Mouse (Mus musculus) midbrain, embryonic 14.5 days (tissue): ENCODE measurements around the gene Ppil4. TPM values are rescaled to one million over a fixed set of nuclear protein-coding genes. Genes with fewer than 3 reads are reported as not detected.

Source experiments
- ATAC-seq: fragments of 200-750 bp; cut with Nextera tagmentation; 2 replicates; pipeline ENCODE4 v1.8.0; 2017; ENCODE audit warnings: moderate number of reproducible peaks, moderate library complexity; ENCODE audit not compliant: low FRiP score, low TSS enrichment
- DNase-seq: peaks from one replicate; pipeline ENCODE4 v3.0.0-alpha.2; 2015
- H3K27ac ChIP-seq: fragments of 300-500 bp; sonication (generic); replicated peaks from 2 replicates; pipeline ENCODE4 v1.5.1; 2014; ENCODE audit warnings: mild to moderate bottlenecking, low read depth, low read length, moderate library complexity
- H3K27me3 ChIP-seq: fragments of 300-500 bp; sonication (generic); 2 replicates; pipeline ENCODE4 v1.6.1; 2014; ENCODE audit warnings: low read length, control low read depth, mixed read lengths; ENCODE audit not compliant: control insufficient read depth, insufficient read depth
- H3K36me3 ChIP-seq: fragments of 300-500 bp; sonication (generic); 2 replicates; pipeline ENCODE4 v1.6.1; 2014; ENCODE audit warnings: low read length, control low read depth; ENCODE audit not compliant: control insufficient read depth, insufficient read depth
- H3K4me1 ChIP-seq: fragments of 300-500 bp; sonication (generic); 2 replicates; pipeline ENCODE4 v1.6.1; 2014; ENCODE audit warnings: mild to moderate bottlenecking, antibody characterized with exemption, low read length, control low read depth; ENCODE audit not compliant: control insufficient read depth, insufficient read depth
- H3K4me2 ChIP-seq: fragments of 300-500 bp; sonication (generic); 2 replicates; pipeline ENCODE4 v1.6.1; 2014; ENCODE audit warnings: mild to moderate bottlenecking, low read length, moderate library complexity
- H3K4me3 ChIP-seq: fragments of 300-500 bp; sonication (generic); replicated peaks from 2 replicates; pipeline ENCODE4 v1.5.1; 2014; ENCODE audit warnings: low read depth, low read length
- H3K9ac ChIP-seq: fragments of 300-500 bp; sonication (generic); replicated peaks from 2 replicates; pipeline ENCODE4 v1.6.1; 2014; ENCODE audit warnings: mild to moderate bottlenecking, low read length, moderate library complexity
- H3K9me3 ChIP-seq: fragments of 300-500 bp; sonication (generic); 2 replicates; pipeline ENCODE4 v1.6.1; 2016; ENCODE audit warnings: low read length, control low read depth, mixed read lengths; ENCODE audit not compliant: control insufficient read depth
- WGBS: fragments of 180-500 bp; shearing (Covaris S2); extraction: QIAGEN DNeasy Blood & Tissue Kit; methylation state at CpG from one replicate; pipeline ENCODE4 v1.1.7; 2014; 5-methylcytosine and 5-hydroxymethylcytosine counted together
- polyA plus RNA-seq: library from polyadenylated mRNA; unstranded; fragments of >200 nt; fragmentation: Nextera tagmentation; extraction: Ambion mirVana; gene quantifications from 2 replicates; pipeline ENCODE4 v1.2.1, GENCODE M21; 2014

Gene Ppil4
- polyA plus RNA-seq, 1 experiment from 2014 or later, result 51.9 TPM

- no peaks in the 10 kb centered on the region for H3K9me3 ChIP-seq
- ATAC-seq, result no peak
- no peak overlapping the region for H3K4me3 ChIP-seq
- no peak overlapping the region for H3K4me2 ChIP-seq
- no peak overlapping the region for H3K9ac ChIP-seq
- no peaks in the 10 kb centered on the region for H3K27me3 ChIP-seq
- H3K4me1 ChIP-seq, result no peaks in the 10 kb centered on the region
- DNase-seq, result no peak
- WGBS, result 91% methylated on average over 4 of the region's 4 CpGs
- H3K27ac ChIP-seq, result no peak overlapping the region
- peaks cover 63% of the 10 kb centered on the region for H3K36me3 ChIP-seq
These were observed 26.0 kb downstream of the Ppil4 start for GRCm38 (mm10) chr10:7818676-7819075.

GRCm38 (mm10) chr10:7819156-7819555 lies 26.5 kb downstream of the Ppil4 start:
- no peak overlapping the region for H3K4me2 ChIP-seq
- H3K27ac ChIP-seq, result no peak overlapping the region
- H3K9ac ChIP-seq, result no peak overlapping the region
- H3K9me3 ChIP-seq, result no peaks in the 10 kb centered on the region
- no peak for DNase-seq
- no peaks in the 10 kb centered on the region for H3K4me1 ChIP-seq
- WGBS, result 93% methylated on average over 4 of the region's 4 CpGs
- H3K36me3 ChIP-seq, result peaks cover 66% of the 10 kb centered on the region
- no peak overlapping the region for H3K4me3 ChIP-seq
- ATAC-seq, result no peak
- no peaks in the 10 kb centered on the region for H3K27me3 ChIP-seq

GRCm38 (mm10) chr10:7819603-7820002 lies 26.9 kb downstream of the Ppil4 start:
- WGBS, result 97% methylated on average over 4 of the region's 4 CpGs
- no peaks in the 10 kb centered on the region for H3K9me3 ChIP-seq
- no peaks in the 10 kb centered on the region for H3K4me1 ChIP-seq
- no peak overlapping the region for H3K4me3 ChIP-seq
- H3K36me3 ChIP-seq, result peaks cover 66% of the 10 kb centered on the region
- no peak for ATAC-seq
- no peak overlapping the region for H3K4me2 ChIP-seq
- H3K9ac ChIP-seq, result no peak overlapping the region
- H3K27ac ChIP-seq, result no peak overlapping the region
- no peaks in the 10 kb centered on the region for H3K27me3 ChIP-seq
- DNase-seq, result no peak

- WGBS, result 94% methylated on average over 5 of the region's 5 CpGs
- H3K9me3 ChIP-seq, result no peaks in the 10 kb centered on the region
- ATAC-seq (no peak), DNase-seq (no peak)
- no peaks in the 10 kb centered on the region for H3K4me1 ChIP-seq
- no peak overlapping the region for H3K27ac ChIP-seq
- H3K4me3 ChIP-seq, result no peak overlapping the region
- H3K9ac ChIP-seq, result no peak overlapping the region
- peaks cover 63% of the 10 kb centered on the region for H3K36me3 ChIP-seq
- H3K4me2 ChIP-seq, result no peak overlapping the region
- no peaks in the 10 kb centered on the region for H3K27me3 ChIP-seq
These were observed 27.5 kb downstream of the Ppil4 start for GRCm38 (mm10) chr10:7820171-7820570.

GRCm38 (mm10) chr10:7821981-7822380 lies 29.3 kb downstream of the Ppil4 start:
- Histone ChIP-seq H3K9ac (no peak overlapping the region), H3K27me3 (no peaks in the 10 kb centered on the region), H3K4me3 (no peak overlapping the region), H3K4me2 (no peak overlapping the region), H3K27ac (no peak overlapping the region), H3K36me3 (peaks cover 53% of the 10 kb centered on the region), H3K4me1 (no peaks in the 10 kb centered on the region), H3K9me3 (no peaks in the 10 kb centered on the region)
- ATAC-seq (no peak), DNase-seq (no peak)
- 96% methylated on average over 12 of the region's 12 CpGs for WGBS

- Histone ChIP-seq H3K9ac (no peak overlapping the region), H3K4me3 (no peak overlapping the region), H3K27me3 (no peaks in the 10 kb centered on the region), H3K36me3 (peaks cover 42% of the 10 kb centered on the region), H3K4me1 (no peaks in the 10 kb centered on the region), H3K27ac (no peak overlapping the region), H3K4me2 (no peak overlapping the region), H3K9me3 (no peaks in the 10 kb centered on the region)
- no peak for DNase-seq
- WGBS, result 87% methylated on average over 9 of the region's 9 CpGs
- no peak for ATAC-seq
These were observed 32.1 kb downstream of the Ppil4 start for GRCm38 (mm10) chr10:7824663-7825280.

- no peak for ATAC-seq
- H3K9me3 ChIP-seq, result no peaks in the 10 kb centered on the region
- peaks cover 39% of the 10 kb centered on the region for H3K36me3 ChIP-seq
- no peak overlapping the region for H3K27ac ChIP-seq
- no peak overlapping the region for H3K4me2 ChIP-seq
- no peaks in the 10 kb centered on the region for H3K4me1 ChIP-seq
- 91% methylated on average over 4 of the region's 4 CpGs for WGBS
- DNase-seq, result no peak
- H3K9ac ChIP-seq, result no peak overlapping the region
- H3K27me3 ChIP-seq, result no peaks in the 10 kb centered on the region
- H3K4me3 ChIP-seq, result no peak overlapping the region
These were observed 32.6 kb downstream of the Ppil4 start for GRCm38 (mm10) chr10:7825281-7825665.

- H3K27ac ChIP-seq, result no peak overlapping the region
- WGBS, result 95% methylated on average over 9 of the region's 9 CpGs
- DNase-seq (no peak), ATAC-seq (no peak)
- peaks cover 30% of the 10 kb centered on the region for H3K36me3 ChIP-seq
- H3K9me3 ChIP-seq, result no peaks in the 10 kb centered on the region
- no peak overlapping the region for H3K4me3 ChIP-seq
- no peak overlapping the region for H3K9ac ChIP-seq
- no peaks in the 10 kb centered on the region for H3K27me3 ChIP-seq
- no peak overlapping the region for H3K4me2 ChIP-seq
- H3K4me1 ChIP-seq, result no peaks in the 10 kb centered on the region
These were observed 33.4 kb downstream of the Ppil4 start for GRCm38 (mm10) chr10:7826106-7826505.

GRCm38 (mm10) chr10:7832171-7832676 lies 39.5 kb downstream of the Ppil4 start, which contains the start of gene Zc3h12d:
Gene Zc3h12d, plus strand, starts transcription at chr10:7832470.
- Histone ChIP-seq H3K27ac (no peak within 1 kb of the TSS), H3K9ac (no peak within 1 kb of the TSS; the same call in 1 of the 2 replicates), H3K27me3 (no peaks in the 10 kb centered on the region), H3K4me3 (no peak within 1 kb of the TSS), H3K4me2 (peak within 1 kb of the TSS; percentile 29), H3K4me1 (0 out of 2 replicates have a peak, but pooled peaks cover 4% of the 10 kb centered on the region), H3K36me3 (no peaks in the 10 kb centered on the region), H3K9me3 (no peaks in the 10 kb centered on the region)
- ATAC-seq, result no peak
- peak; percentile 7 for DNase-seq
- 6% methylated on average over 15 of the region's 15 CpGs for WGBS
